Mouse (Mus musculus) monocyte, adult 5-6 weeks (primary cell): Measurements from ENCODE around the gene Klf14. TPM values are rescaled to one million over a fixed set of nuclear protein-coding genes. Genes with fewer than 3 reads are reported as not detected.

Source experiments
- total RNA-seq: library from RNA; stranded (forward); fragments of 200-1000, 200-491, 200-594 nt; gene quantifications from 3 replicates; pipeline ENCODE4 v1.2.3, GENCODE M21; 2017

Klf14 gene
- total RNA-seq, 1 experiment from 2014 or later: not detected

Other genes with a start within 250 kb of the Klf14 start
- gene Mest, start 235.5 kb downstream of the Klf14 start, total RNA-seq: 0.86 to 2.5 TPM in 2 of 3 replicates, not detected in the other
- 40.5 to 51.7 TPM (median 47.6 TPM) in 3 replicates for gene Copg2, start 62.3 kb downstream of the Klf14 start, total RNA-seq
- gene Tsga13, start 43.5 kb downstream of the Klf14 start, total RNA-seq: not detected in 3 replicates